Mouse (Mus musculus) c-Kit-negative CD71-positive TER-119-positive erythroid progenitor cells, embryonic 14.5 days (primary cell): ENCODE data around the gene Nudt19.
"Not testable (repeated sequence)": the region's sequence is repeated elsewhere in the genome, so short reads cannot be mapped to it uniquely, and the experiment has no call there.

Source experiments
- DNase-seq: peaks from one replicate; pipeline ENCODE4 v3.0.0-alpha.2; 2013; ENCODE audit warnings: low read depth, low spot score

The Nudt19 gene

DNA sequence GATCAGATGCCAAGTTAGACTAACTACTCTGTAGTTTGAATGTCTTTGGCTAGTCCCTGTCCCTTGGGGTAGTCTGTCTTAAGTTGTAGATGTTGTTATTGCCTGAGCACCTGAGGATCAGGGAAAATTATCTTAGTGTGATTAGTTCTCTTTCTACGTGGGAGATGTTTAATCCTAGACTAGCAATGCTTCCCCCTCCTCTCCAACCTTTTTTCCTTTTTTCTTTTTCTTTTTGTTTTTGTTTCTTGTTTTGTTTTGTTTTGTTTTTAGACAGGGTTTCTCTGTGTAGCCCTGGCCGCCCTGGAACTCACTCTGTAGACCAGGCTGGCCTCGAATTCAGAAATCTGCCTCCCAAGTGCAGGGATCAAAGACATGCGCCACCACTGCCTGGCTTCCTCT is at the start of gene Nudt19:
TSS of gene Nudt19 (minus strand) at position 100 of the 399 bp plus-strand sequence.
- no peak for DNase-seq

DNA sequence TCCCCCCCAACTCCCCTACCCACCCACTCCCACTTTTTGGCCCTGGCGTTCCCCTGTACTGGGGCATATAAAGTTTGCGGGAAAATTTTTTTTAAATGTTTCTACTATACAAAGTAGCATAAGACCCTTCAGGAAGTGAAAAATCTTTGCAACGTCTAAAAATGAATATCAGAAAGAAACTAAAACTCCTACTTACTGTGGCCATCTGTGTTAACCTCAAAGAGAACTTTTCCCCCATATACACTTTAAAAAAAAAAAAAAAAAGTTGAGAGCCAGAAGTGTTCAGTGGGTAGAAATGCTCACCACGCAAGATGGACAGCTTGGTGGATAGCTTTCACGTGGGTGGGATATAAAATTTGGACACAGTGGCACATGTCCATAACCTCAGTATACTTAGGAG is 46.7 kb upstream of the Nudt19 start:
- DNase-seq: no peak

DNA sequence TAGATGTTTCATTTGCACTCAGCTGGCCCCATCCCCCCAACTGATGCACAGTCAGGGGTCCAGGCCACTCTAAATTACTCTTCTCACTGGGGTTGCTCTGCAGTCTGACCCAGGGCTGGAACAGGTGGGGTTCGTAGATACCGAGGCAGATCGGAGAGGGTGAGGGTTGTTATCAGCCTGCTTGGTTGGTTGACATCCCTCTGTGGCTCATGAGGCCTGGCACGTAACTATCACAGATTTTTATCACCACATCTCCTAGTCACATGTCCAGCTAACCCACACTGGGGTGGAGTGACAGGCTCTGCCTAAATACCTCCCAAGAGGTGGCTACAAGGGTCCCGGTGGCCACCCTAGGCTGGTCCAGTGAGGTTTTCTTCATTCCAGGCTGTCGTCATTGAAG is 45.0 kb upstream of the Nudt19 start:
- no peak for DNase-seq

DNA sequence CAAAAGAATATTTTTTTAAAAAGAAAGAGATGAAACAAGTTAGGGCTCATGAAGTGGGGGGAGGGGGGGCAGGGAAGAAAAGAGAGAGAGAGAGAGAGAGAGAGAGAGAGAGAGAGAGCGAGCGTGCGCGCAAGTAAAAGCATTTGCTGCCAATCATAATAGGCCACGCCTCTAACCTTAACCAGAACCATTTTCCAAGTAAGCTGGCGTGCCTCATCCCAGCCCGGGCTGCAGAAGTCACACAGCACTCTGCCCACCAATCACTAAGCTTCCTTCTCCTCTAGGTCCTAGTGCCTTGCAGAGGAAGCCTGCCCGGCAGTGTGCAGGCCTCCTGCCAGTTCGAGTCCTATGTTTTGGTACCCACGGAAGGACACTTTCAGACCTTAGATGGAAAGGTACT is 43.9 kb upstream of the Nudt19 start:
- no peak for DNase-seq

DNA sequence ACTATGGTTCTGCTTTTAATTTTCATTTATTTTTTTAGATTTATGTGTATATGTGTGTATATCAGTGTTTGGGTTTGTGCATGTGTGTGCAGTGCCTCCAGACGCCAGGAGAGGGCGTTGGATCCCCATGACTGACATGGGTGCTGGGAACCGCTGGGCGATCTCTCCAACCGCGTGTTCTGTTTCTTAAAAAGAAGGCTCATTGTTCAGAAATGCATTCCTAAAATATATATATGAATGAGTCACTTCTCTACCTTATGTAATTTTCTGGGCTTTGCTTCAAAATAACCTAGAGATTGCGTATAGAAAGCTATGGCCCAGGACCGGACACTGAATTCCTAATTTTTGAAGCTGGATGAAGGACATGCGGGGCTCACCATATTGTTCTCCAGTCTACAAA is 43.4 kb upstream of the Nudt19 start:
- no peak for DNase-seq

DNA sequence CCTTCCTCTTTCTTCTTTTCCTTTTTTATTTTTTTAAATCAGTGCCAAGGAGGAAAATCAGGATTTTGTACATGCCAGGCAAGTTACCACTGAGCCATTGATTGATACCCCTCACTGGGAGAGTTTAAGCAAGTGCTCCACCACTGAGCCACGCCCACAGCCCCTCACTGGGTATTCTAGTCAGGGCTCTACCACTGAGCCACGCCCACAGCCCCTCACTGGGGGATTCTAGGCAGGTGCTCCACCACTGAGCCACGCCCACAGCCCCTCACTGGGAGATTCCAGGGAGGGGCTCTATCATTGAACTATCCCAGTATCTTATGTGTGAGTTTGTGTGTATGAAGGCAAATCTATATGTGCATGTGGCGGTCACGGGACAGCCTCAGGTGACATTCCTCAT is 38.2 kb upstream of the Nudt19 start:
- no peak for DNase-seq

DNA sequence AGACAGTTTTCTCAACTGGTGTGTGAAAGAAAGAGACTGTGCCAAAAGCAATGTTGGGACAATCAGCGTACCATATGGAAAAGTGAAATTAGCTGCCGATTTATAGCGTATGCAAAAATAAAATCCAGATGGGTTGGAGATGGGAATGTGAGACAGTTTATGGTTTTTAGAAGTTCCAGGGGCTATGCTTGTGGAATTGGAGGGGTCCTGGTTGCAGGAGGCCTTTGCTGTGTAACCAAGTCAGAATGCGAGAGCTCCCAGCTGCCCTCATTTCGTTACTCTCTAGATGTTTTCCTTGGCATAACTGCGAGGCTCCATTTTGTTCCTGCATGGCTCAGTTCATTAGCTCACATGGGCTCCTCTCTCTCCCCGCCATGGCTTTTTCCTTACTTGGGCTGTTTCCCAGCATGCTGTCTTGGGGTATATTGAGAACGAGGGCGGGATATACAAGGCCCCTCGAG is 34.7 kb upstream of the Nudt19 start:
- no peak for DNase-seq

DNA sequence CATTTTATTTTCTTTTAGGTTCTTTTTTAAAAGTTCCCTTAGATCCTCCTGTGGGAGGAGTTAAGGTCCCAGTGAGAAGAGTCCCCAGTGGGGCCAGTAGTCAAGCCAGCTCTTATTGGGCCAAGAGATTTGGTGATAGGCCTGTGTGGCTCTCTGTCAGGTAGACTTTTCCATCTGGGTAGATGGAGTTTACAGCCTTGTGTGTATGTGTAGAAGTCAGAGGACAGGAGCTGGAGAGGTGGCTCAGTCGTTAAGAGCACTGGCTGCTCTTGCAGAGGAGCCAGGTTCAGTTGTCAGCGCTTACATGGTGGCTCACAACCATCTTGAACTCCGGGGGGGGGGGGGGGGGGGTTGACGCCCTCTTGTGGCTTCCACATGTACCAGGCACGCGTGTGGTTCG is 33.4 kb upstream of the Nudt19 start:
- DNase-seq: no peak

DNA sequence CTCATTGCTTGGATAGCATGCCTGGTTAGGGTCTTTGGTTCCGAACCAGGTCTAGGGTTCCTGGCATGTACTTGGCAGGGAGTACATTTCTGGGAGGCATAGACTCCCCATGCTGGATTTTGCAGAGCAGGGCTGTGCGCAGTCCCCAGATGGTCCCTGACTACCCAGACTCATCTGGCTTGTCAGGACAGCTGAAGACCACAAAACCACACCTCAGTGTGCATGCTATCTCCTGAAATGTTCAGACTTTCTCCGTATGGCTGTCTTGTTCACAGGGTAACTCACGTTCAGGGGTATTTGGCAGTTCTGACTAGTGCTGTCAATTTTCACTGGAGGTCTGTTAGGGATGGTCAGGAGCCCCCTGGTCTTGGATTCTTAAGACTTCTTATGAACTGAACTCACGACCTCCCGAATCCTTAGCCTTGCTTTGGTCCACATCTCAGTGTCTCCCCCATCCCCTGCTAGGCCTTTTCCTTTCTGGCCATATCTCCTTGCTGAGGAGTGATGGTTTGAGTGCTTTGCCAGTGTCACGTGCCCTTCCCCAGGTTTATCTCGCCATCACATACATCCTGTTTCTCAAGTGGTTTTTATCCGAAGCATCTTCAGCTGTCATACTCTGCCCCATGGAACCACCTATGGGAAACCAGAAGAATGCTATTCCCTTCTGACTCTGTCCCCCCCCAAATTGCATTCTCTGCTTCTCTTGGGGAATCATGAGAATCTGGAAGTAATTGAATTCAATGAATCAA is 32.8 kb upstream of the Nudt19 start:
- DNase-seq: peak; percentile 28

DNA sequence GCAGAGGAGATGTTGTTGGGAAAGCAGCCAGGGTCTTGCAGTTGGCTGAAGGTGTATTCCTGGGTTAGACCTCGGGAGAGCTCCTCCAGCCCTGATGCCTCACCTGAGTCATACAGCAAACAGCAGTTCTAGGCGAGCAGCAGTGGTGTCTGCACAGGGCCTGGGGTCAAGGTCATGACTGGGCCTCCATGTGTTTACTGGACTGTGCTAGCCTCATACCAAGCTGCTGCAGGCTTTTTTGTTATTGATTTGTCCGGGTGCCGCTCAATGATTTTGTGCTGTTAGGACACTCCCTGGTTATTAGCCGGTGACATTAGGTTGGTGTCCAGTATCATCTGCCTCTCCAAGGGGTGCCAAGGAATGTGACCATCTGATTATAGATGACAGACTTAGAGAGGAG is 31.6 kb upstream of the Nudt19 start:
- no peak for DNase-seq

DNA sequence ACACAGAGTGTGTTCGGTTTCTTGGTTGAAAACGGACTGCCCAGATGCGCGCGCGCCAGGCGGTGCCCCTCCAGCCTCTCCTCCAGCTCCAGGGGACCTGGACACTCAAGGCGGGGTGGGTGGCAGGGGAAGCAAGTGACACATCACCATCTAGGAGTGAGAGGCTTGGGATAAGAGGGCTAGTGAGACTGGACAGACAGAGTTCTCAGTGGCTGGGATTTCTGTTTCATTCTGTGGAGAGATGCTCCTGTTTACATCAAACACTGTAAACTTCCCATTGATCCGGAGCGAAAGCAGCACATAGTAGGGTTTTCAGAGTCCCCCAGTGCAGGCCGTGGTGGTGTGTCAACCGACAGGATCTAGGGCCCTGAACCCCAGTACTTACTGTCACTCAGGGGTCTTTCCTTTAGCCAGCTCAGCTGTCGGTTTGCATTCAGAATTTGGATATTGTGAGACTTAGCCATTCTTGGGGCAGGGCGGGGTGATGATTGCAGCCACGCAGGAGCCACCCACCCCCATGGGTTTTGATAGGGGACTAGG is 30.9 kb upstream of the Nudt19 start:
- DNase-seq: no peak

DNA sequence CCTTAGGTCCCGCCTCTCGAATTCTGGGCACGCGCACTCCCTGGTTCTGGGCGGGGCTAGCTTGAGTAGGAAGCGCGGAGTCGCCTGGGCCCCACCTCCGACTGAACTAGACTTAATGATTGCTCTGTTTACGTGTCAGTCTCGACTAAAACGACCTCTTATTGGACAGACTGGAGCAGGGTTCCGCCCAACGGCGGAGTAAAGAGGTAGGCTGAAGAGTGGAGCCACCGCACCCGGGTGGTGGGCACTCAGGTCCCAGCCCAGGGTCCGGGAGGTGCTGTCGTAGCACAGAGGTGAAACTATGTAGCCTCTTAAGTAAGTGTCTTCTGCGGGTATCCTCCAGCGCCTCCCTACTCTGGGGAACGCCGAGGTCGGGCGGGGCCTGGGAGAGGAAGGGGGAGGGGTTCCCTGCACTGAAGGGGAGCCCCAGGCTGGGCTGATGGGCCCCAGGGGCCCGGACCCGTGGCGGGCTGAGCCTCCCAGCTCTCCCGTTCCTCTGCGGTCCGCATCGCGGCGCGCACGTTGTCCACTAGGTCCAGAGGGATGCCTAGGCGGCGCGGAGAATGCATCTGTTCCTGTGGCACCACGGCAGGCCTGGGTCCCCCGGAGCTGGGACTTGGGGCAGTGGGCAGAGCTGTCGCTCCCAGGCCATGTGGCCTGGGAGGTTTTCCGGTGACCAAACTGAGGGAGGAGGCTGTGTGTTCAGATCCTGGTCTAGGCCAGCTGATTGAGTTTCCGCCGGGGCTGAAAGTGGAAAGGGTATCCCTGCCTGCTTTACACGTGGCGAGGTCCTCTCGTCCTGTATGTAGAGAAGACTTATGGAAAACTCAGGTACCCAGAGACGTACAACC is 30.2 kb upstream of the Nudt19 start, which contains the start of gene Ankrd27:
TSS of gene Ankrd27 (plus strand) at position 190 of the 851 bp plus-strand sequence.
- DNase-seq: peak; percentile 90

DNA sequence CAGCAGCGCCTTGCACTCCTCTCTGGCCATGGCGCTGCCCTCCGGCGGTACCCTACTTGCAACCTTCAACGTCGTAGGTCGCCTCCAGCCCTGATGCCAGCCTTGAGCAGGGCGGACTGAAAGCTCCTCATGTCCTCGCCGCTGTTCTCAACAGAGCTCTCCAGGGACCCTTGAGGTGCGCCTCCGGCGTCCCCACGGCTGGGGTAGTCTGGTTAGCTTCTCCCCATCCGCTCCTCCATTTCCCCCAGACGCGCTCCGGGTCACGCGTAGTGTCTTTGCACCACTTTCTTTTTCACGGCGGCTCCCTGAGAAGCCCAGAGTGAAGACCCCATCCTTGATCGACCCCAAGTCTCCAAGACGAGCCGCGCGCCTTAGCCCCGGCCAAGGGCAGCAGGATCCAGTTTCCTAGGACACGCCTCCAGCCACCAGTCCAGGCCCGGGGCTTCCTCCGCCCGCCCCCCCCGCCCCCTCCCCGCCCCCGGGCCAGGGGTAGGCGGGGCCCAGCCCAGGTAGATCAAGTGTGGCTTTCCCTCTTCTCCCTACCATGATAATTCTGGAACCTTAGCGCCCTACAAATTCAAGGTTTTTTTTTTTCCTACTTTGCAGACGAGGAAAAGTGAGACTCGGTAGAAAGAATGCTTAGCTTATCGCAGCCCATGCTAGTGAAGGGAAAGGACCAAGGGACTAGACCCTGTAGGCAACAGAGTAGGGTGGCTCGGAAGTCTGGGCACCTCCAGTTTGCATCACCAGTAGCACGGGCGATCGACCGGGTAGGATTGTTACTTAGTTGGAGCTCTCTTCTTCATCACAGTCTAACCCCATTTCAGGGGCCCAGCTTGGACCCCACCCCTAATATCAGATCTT is 29.3 kb upstream of the Nudt19 start, which contains the start of gene Rgs9bp:
TSS of gene Rgs9bp (minus strand) at position 392 of the 864 bp plus-strand sequence.
- DNase-seq: no peak

DNA sequence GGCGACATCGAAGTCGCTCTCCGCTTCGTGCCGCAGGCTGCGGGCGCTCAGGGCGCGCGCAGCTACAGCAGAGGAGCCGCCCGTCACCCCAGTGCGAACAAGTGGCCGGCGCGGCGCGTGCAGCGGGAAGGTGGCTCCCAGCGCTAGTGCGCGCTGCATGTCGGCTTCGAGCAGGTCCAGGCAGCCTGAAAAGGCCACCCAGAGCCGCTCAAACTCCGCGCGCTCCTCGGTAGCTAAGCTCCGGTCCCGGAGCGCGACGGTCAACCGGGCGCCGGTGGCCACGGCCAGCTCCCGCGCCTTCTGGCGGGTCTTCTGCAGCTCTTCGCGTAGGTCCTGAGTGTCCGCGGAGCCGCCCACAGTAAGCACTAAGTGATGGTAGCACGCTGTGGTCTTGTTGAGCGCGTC is 28.7 kb upstream of the Nudt19 start:
- no peak for DNase-seq

DNA sequence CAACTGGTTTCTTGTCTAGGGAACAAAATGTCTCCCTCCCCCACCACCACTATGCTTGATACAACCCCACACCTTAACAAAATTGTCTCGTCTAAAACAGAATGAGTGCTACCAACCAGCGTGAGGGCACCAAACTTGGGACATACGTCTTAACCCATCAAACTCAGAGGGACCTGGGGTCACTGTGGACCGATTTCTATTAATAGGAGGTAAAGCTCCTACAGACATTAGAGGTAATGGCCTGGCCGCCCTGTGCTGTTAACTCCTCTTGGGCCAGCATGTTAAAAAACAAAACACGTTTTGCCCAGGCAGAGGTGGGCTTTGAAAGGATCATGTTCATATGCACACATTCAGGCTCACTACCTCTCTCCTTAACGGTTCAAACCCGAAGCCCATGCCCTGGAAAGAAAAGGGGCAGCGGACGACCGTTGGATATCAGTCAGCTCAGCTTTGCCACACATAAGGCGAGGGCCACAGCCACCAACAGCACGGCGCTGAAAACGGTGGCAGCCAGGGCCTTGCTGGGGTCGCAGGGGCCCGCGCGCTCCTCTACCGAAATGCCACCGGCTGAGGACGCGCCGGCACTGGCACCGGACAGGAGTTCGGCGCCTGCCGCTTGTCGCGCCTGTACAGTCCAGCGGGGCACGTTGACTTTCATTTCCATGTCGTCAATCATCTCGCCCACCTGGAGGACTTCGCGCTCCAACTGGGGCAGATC is 28.1 kb upstream of the Nudt19 start:
- DNase-seq: no peak

DNA sequence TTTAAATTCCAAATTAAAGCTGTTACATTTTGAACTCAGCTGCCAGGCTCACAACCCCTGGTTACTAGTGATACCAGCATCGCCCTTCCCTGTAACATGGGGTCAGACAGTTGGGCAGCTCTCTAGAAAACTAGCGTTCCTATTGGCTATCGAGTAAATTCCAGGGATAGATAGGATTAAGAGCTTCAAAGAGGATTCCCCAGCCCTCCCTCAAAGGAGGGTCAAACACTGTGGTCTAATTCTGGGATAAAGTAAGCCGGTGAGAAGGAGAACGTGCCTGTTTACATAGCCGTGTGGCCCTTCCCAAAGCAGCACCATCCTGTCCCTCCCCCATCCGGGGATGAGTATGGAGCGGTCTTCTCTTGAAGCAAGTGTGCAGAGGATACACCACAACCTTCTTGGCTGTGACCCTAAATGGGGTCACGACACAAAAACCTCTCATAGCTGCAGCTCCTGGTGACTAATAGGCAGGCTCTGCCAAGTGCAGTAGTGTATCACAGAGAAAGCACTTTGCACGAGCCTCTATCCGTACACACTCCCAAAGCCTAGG is 27.4 kb upstream of the Nudt19 start:
- DNase-seq: no peak

DNA sequence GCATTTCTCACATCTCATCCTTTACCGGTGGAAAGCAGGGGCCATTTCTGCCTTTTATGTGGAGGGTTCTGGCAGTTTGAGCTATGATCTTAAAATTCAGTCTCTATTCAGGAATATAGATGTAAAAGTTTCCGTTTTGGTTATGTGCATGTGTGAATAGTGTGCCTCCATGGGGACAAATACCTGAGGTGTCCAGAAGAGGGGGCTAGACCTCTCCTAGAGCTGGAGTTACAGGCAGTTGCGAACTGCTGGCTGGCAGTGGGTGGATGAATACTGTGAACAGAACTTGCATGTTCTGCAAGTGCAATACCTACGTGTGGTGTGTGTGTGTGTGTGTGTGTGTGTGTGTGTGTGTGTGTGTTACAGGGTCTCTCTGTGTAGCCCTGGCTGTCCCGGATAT is 26.6 kb upstream of the Nudt19 start:
- no peak for DNase-seq

DNA sequence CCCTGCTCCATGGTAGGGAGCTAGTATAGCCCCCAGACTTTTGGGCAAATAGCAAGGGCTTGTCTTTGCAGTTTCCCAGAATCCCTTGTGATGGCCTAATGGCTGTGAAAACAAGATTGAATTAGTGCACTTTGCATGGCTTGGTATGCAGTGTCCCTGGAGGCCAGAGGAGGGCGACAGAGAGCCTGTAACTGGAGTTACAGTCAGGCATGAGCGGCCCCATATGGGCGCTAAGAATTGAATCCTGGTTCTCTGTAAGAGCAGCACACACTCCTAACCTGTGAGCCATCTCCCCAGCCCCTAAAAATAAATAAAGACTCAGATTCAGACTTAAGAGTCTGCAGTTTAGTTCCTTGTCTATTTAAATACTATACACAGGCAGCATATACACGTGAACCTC is 23.7 kb upstream of the Nudt19 start:
- DNase-seq: no peak

DNA sequence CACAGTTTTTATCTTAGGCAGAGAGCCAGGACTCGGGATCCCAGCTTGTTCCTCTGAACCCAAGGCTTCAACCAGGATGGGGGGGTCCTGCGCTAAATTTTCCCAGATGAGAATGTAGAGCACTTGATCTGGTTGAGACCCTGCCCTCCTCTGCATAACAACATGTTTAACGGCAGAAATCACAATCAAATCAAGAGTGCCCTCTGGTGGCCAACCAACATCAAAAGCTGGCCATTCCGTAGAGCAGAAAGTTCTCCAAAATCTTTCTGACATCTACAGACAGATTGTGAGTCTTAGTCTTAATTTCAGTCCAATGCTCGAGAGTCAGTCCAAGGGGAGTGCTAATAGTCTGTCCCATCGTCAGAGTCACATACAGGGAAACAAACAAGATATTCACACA is 14.8 kb upstream of the Nudt19 start:
- not testable (repeated sequence) for DNase-seq

DNA sequence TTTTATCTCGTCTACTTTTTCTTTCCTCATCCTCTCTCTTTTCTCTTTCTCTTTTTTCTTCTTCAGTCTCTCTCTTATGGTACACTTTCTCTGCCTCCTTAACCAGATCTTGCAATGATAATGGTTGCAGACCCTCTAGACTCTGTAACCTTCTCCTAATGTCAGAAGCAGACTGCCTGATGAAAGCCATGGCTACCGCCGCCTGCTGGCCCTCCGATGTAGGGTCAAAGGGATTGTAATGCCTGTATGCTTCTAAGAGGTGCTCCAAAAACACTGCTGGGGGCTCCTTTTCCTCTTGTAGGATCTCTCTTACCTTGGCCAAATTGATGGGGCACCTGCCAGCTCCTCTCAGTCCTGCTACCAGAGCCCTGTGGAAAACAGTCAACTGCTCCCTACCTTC is 13.6 kb upstream of the Nudt19 start:
- not testable (repeated sequence) for DNase-seq
